Mouse (Mus musculus) embryo, embryonic 11 days (tissue): Measurements from ENCODE around the gene Rere.

Source experiments
- DNase-seq: peaks from one replicate; pipeline ENCODE4 v3.0.0-alpha.2; 2015

The Rere gene

GRCm38 (mm10) chr4:150441931-150442330 is 160.5 kb downstream of the Rere start:
- no peak for DNase-seq

- DNase-seq = no peak
Measured at GRCm38 (mm10) chr4:150444068-150444467, 162.6 kb downstream of the Rere start.

DNA sequence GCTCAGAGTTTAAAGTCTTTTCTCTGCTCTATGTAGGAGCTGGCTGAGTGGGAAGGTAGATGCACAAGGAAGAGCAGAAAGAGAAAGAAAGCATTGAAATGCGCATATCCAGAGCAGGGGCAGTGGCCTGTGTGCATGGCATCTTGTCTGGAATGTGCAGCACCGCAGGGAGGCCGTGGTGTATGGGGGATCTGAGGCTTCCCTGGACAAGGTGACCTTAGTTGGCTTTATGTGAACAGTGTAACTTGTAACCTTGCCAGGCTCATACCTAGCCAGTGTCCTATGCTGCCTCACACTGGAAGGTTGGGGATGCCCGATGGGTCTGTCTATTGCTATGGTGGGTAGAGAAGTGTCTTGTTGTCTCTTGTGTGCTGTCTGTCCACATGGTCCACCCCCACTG is 165.2 kb downstream of the Rere start:
- no peak for DNase-seq

- no peak for DNase-seq
Measured at GRCm38 (mm10) chr4:150447517-150447916, 166.1 kb downstream of the Rere start.

DNA sequence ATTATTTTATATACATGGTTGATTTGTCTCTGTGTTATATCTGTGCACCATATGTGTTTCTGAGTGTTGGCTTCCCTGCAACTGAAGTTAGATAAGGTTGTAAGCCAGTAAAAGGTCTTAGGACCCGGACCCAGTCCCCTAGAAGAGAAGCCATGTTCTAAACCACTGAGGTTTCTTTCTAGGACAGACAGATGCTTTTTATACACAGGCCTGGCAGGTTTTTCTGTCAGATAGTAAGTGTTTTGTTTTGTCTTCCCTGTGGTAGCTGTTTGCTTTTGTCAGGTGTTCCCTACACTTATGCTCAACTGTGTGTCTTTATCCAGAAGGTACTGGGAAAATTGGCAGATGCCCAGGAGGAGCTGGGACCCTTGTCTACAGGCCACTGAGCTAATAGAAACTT is 167.0 kb downstream of the Rere start:
- no peak for DNase-seq

GRCm38 (mm10) chr4:150450081-150450691 is 168.7 kb downstream of the Rere start:
- DNase-seq = no peak

DNA sequence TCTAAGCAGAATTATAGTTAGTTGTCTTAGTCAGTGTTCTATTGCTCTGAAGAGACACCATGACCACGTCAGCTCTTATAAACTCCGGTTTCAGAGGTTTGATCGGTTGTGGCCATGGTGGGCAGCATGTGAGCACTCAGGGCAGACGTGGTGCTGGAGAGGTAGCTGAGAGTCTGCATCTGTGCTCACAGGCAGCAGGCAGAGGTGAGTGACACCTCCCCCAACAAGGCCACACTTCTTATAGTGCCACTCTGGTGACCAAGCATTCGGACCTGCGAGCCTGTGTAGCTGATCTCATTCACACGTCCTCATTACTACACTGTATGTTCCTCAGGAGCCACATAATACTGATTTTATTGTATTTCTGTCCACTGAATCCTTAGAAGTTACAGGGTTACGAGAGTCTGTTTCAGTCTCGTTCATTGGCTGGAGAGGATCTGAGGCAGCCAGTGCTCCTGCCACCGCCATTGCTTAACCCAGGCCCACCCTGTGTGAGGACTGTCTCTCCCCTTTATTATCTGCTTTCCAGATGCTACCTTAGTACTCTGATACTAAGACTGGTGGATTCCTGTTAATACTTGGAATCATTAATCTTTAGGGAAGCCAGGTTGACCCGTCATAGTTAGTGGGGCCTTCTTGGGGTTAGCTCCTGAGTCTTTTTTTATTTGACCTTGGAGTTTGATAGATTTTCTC is 170.9 kb downstream of the Rere start:
- no peak for DNase-seq

DNA sequence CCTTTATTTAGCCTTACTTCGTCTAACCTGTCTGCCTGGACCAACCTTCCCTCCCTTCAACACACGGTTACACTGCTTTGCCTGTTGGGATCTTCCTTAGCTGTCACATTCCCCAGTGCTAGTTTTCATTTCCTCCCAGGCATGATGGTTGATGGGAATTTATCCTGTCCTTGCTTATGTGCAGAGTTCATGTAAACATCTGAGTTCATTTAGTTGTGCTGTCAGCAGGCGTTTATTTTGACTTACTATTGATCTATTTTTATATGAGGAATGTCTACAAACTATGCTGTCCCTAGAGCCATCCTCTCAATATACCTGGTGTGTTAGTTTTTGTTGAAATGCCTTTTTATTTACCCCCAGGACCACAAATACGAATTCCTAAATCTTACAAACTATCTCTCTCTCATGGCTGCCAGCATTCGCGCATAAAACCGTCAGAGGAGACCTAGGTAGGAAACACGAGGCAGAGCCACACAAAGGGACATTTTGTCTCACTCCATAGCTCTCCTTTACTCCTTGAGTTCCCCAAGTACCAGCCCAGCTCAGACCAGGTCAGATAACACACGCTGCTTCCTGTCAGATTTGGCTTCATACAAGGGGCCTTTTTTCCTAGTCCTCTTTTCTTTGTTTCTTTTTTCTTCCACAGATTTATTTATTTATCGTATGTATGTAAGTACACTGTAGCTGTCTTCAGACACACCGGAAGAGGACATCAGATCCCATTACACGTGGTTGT is 173.3 kb downstream of the Rere start:
- no peak for DNase-seq

DNA sequence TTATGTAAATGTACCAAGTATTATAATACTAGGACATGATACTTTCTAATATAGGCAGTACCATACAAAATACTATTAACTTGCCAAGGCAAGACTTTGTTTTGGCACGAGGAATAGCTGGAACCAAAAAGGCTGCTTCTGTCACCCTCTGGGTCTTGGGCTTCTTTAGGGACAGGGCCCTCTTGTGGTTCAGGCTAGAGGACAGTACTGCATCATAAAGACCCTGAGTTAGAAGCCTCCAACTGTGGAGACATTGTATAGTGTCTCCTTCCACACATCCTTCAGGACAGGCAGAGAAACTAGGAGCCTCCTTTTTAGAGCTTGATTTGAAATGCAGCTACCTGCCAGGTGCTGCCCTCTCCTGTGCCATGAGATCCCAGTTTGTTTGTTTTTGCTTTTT is 174.3 kb downstream of the Rere start:
- DNase-seq = no peak

DNA sequence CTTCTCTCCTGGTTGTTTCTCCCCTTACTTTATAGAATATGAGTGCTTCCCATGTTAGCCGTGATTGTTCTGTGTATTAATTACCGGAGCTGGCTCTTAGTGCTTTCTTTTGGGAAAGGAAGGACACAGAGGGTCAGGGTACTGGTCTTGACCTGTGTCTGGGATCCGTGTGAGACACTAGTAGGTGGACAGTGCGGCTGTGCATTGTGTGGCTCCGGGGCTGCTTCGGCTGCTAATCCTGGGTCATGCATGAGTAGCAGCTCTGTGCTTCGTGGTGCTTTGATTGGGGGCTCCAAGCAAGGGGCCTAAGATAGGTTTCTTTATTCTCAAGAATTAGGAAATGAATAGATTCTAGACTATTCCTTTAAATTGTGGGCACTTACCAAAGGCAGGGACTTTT is 175.0 kb downstream of the Rere start:
- peak; percentile 24 for DNase-seq

GRCm38 (mm10) chr4:150456886-150457285 is 175.4 kb downstream of the Rere start:
- DNase-seq = no peak

DNA sequence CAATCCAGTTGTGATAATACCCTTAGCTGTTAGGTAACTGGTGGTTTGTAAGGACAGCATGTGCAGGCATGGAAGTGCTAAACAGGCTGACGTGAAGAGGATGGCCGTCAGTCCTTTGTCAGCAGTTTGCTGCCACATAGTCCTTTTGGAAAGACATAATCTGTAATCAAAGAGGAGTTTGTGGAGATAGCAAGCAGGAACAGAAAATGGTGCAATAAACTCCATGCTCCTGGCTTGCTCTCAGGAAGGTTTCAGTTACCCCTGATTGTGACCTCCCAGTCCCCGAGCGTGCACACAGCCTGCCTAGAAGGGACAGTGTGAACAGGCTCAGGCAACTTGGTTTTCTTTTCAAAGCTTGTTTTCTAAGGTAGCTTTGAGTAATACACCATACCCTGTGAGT is 175.9 kb downstream of the Rere start:
- DNase-seq = no peak

GRCm38 (mm10) chr4:150457771-150458170 is 176.3 kb downstream of the Rere start:
- DNase-seq = no peak

DNA sequence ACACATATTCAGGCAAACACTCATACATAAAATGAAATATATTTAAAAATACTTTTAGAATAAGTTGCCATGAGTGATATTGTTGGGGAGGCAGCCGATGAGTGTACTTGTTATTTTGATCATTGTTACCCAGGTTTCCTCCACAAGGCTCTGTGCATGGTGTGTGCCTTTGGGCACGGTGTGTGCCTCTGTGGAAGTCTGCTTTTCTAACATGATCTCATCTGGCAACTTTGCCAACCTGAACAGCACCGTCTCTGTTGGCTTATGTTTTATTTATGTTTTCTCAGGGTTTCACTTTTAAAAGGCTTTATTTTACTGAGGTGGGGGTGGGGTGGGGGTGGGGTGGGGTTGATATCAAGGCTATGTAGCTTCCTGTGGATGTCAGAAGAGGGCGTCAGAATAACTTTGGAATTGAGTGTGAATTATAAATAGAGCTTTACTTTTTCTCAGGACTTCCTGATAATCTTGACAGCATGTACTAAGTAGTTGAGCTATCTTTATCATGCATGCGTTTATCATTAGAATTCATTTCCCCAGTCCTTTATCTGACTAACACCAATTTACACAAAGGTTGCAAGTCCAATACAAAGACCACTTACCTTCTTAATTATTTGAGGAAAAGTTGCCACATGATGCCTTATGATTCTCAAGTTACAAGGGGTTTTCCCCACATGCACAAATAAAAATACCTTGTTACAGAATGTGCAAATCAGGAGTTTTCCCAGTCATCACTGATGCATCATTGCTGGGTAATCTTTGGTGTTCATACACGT is 177.8 kb downstream of the Rere start:
- no peak for DNase-seq

DNA sequence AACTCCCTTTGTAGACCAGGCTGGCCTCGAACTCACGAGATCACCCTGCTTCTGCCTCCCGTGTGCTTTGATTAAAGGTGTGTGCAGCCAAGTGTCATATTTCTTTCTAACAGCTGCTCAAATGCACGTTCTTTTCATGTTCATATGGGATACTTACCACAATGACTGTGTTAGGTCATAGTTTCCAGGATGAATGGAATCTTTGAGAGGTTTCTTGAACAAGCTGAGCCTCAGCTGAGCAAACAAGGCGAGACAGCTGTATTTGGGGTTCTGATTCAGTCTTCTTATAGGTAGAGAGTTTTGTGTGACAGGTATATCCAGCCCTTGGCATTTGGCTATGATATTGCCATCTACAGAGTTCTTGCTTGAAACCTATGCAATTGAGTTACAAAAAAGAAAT is 179.0 kb downstream of the Rere start:
- DNase-seq = no peak

DNA sequence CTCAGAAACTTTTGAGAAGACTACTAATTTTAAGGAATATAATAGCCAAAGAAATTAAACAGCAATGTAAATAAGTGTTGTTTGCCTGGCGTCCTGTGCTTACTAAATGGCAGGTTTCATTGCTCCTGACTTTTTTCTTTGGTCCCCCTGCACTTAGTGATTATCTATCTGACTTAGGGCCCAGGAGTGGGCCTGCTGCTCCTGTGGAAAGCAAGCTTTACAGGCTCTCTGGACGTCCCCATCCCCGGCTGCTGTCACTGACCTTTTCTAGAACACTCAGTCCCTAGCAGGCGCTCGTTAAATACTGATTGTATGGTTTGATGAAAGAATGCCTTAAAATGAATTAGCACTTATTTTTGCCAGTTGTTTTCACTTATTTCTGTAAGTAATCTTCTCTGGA is 179.6 kb downstream of the Rere start:
- no peak for DNase-seq

DNA sequence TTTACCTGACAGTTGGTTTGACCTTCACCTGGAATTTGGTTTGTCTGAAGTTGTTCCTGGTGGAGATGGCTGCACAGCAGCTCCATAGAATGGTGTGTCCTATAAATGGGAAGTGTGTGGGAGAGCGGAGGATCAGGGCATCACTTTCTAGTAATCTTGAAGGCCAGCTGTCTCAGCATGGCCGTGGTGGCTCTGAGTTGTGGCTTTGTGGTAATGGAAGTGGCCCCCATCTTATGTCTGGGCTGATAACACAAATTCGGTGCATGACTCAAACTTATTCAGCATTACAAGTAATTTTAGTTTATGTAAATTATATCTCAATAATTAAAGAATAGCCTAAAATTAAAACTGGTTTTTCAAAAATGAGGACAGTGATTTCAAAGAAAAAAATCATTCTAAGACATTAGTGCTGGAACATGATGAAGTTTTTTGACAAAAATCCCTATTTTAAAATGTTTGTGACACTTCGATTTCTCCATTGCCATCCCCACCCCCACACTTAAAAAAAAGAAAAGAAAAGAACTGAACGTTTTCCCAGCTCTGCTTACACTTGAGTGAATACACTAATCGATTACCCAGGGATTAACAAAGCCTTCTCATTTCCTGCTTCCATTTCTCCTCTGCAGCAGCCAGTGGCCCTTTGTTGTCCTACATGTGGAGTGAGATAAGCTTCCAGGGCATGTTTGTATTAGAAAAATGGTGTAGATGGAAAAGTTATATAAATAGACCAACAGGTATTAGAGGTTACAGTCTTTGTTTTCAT is 180.2 kb downstream of the Rere start:
- peak; percentile 58 for DNase-seq

DNA sequence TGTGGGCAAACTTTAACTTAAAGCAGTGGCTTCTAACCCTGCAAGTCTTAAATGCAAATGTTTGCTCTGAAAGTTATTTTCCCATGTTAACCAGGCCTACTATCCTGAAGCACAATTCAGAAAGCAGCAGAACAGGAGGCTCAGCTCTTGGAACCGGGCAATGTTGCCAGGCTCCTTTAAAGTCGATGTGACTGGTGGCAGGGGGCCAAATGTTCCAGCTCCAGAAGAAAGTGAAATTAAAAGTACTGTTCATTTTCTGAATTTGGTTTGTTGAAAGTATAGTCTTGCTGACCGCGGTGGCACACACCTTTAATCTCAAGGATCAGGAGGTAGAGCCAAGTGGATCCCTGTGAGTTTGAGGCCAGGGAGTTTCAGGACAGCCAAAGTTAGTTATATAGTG is 180.9 kb downstream of the Rere start:
- no peak for DNase-seq

DNA sequence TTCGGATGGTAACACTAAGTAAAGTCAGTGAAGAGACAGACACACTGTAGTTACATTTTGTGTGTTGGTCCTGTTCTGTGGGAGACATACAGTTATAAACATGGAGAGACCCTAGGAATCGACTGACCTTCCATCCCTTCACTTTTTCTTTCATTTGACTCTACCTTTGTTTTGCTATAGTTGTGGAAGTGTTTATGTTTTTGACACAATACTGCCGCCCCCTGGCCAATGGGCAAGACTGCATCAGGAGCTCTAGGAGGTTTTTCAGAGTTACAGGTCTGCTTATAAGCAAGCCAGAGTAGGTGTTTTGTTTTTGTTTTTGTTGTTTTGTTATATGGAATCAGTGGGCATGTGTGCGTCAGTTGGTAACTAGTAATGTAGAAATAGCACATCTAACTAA is 184.3 kb downstream of the Rere start:
- DNase-seq = peak; percentile 73

DNA sequence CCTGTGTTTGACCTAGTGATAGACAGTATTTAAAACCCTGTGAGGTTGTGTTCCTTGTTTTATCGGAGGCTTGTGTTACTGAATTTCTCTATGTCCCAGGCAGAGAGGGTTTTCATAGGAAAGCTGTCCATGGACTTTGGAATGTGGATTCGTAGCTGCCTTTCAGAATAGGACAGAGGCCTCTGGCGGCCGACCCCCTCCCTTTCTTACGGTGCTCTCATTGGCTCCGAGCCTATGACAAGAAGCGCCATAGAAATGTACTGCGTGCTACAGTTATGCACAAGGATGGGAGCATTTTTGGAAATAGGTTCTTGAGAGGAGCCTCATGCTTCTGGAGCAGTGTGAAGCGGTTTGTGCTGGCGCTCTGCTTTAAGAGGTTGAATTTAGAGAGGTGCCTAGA is 187.8 kb downstream of the Rere start:
- no peak for DNase-seq

DNA sequence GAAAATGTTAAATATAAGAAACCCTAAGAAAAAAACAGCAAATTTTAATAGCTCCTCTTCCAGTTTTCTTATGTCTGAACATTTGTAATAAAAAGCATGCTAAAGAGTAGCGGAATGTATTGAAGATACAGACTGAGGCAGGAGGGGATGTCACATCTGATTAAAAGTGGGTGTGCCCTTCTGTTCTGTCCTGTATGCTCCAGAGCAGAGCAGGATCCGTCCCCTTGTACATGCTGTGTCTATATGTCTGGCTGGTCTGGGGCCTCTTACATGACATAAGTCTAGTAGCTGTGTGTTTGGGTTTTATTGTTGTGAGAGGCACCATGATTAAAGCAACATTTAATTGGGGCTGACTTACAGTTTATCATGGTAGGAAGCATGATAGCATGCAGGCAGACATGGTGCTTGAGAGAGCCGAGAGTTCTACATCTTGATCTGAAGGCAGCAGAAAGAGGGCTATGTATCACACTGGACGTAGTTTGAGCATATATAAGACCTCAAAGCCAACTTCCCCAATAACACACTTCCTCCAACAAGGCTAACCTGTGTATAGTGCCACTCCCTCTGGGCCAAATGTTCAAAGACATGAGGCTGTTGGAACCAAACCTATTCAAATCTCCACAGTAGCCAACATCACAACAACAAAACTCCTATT is 189.4 kb downstream of the Rere start:
- DNase-seq = no peak

GRCm38 (mm10) chr4:150472751-150473436 is 191.4 kb downstream of the Rere start:
- DNase-seq = peak; percentile 41
